Mouse (Mus musculus): ENCODE measurements around the gene Bhlhe41. TPM values are rescaled to one million over a fixed set of nuclear protein-coding genes. Genes with fewer than 3 reads are reported as not detected.

The Bhlhe41 gene
- polyA plus RNA-seq, 1 experiment from 2014 or later = 8.1 TPM

GRCm38 (mm10) chr6:145853356-145854079, 11.8 kb downstream of the Bhlhe41 start:
- H3K4me1 ChIP-seq (ENCODE audit: control insufficient read depth, insufficient read depth, low read depth, low read length) = peaks cover 14% of the 10 kb centered on the region
- H3K4me3 ChIP-seq (ENCODE audit: low read length) = no peak overlapping the region
- H3K9me3 ChIP-seq (ENCODE audit: control insufficient read depth, low read length) = no peaks in the 10 kb centered on the region
- H3K4me2 ChIP-seq (ENCODE audit: low read length) = no peak overlapping the region
- no peaks in the 10 kb centered on the region for H3K36me3 ChIP-seq (ENCODE audit: control insufficient read depth, insufficient read depth, low read length)
- no peak for ATAC-seq
- WGBS = 95% methylated on average over 10 of the region's 10 CpGs
- H3K27ac ChIP-seq (ENCODE audit: low read depth, low read length) = no peak overlapping the region
- no peaks in the 10 kb centered on the region; the same call in 1 of the 2 replicates for H3K27me3 ChIP-seq (replicated peaks; ENCODE audit: control insufficient read depth, insufficient read depth, low read length)
- no peak overlapping the region for H3K9ac ChIP-seq (ENCODE audit: low read depth, low read length)

- H3K9me3 ChIP-seq (ENCODE audit: control insufficient read depth, low read length) = no peaks in the 10 kb centered on the region
- no peaks in the 10 kb centered on the region for H3K27me3 ChIP-seq (replicated peaks; ENCODE audit: control insufficient read depth, insufficient read depth, low read length)
- ATAC-seq = no peak
- H3K4me3 ChIP-seq (ENCODE audit: low read length) = no peak overlapping the region
- H3K4me2 ChIP-seq (ENCODE audit: low read length) = no peak overlapping the region
- no peaks in the 10 kb centered on the region for H3K36me3 ChIP-seq (ENCODE audit: control insufficient read depth, insufficient read depth, low read length)
- H3K27ac ChIP-seq (ENCODE audit: low read depth, low read length) = no peak overlapping the region
- H3K4me1 ChIP-seq (ENCODE audit: control insufficient read depth, insufficient read depth, low read depth, low read length) = peaks cover 14% of the 10 kb centered on the region
- H3K9ac ChIP-seq (ENCODE audit: low read depth, low read length) = no peak overlapping the region
- WGBS = 95% methylated on average over 7 of the region's 7 CpGs
Observed at GRCm38 (mm10) chr6:145852708-145853107, 12.7 kb downstream of the Bhlhe41 start.

GRCm38 (mm10) chr6:145851956-145852355, 13.4 kb downstream of the Bhlhe41 start:
- Histone ChIP-seq H3K36me3 (ENCODE audit: control insufficient read depth, insufficient read depth, low read length) (no peaks in the 10 kb centered on the region), H3K27ac (ENCODE audit: low read depth, low read length) (no peak overlapping the region), H3K27me3 (replicated peaks; ENCODE audit: control insufficient read depth, insufficient read depth, low read length) (no peaks in the 10 kb centered on the region), H3K4me1 (ENCODE audit: control insufficient read depth, insufficient read depth, low read depth, low read length) (peaks cover 14% of the 10 kb centered on the region), H3K4me2 (ENCODE audit: low read length) (no peak overlapping the region), H3K4me3 (ENCODE audit: low read length) (no peak overlapping the region), H3K9me3 (ENCODE audit: control insufficient read depth, low read length) (no peaks in the 10 kb centered on the region), H3K9ac (ENCODE audit: low read depth, low read length) (no peak overlapping the region)
- no peak for ATAC-seq
- WGBS = 85% methylated on average over 11 of the region's 11 CpGs

- no peak overlapping the region for H3K4me3 ChIP-seq (ENCODE audit: low read length)
- no peaks in the 10 kb centered on the region for H3K36me3 ChIP-seq (ENCODE audit: control insufficient read depth, insufficient read depth, low read length)
- H3K4me2 ChIP-seq (ENCODE audit: low read length) = no peak overlapping the region
- no peaks in the 10 kb centered on the region for H3K27me3 ChIP-seq (replicated peaks; ENCODE audit: control insufficient read depth, insufficient read depth, low read length)
- 76% methylated on average over 2 of the region's 2 CpGs for WGBS
- ATAC-seq = no peak
- no peak overlapping the region for H3K9ac ChIP-seq (ENCODE audit: low read depth, low read length)
- no peak overlapping the region for H3K27ac ChIP-seq (ENCODE audit: low read depth, low read length)
- no peaks in the 10 kb centered on the region for H3K9me3 ChIP-seq (ENCODE audit: control insufficient read depth, low read length)
- H3K4me1 ChIP-seq (ENCODE audit: control insufficient read depth, insufficient read depth, low read depth, low read length) = peaks cover 8% of the 10 kb centered on the region
Observed at GRCm38 (mm10) chr6:145850789-145851188, 14.6 kb downstream of the Bhlhe41 start.

GRCm38 (mm10) chr6:145847661-145848060, 17.7 kb downstream of the Bhlhe41 start:
- 94% methylated on average over 8 of the region's 8 CpGs for WGBS
- no peaks in the 10 kb centered on the region for H3K4me1 ChIP-seq (ENCODE audit: control insufficient read depth, insufficient read depth, low read depth, low read length)
- H3K4me2 ChIP-seq (ENCODE audit: low read length) = no peak overlapping the region
- H3K4me3 ChIP-seq (ENCODE audit: low read length) = no peak overlapping the region
- no peaks in the 10 kb centered on the region for H3K36me3 ChIP-seq (ENCODE audit: control insufficient read depth, insufficient read depth, low read length)
- H3K27me3 ChIP-seq (replicated peaks; ENCODE audit: control insufficient read depth, insufficient read depth, low read length) = no peaks in the 10 kb centered on the region
- no peak for ATAC-seq
- H3K9ac ChIP-seq (ENCODE audit: low read depth, low read length) = no peak overlapping the region
- H3K27ac ChIP-seq (ENCODE audit: low read depth, low read length) = no peak overlapping the region
- H3K9me3 ChIP-seq (ENCODE audit: control insufficient read depth, low read length) = no peaks in the 10 kb centered on the region

- no peak for ATAC-seq
- 90% methylated on average over 6 of the region's 6 CpGs for WGBS
- H3K4me1 ChIP-seq (ENCODE audit: control insufficient read depth, insufficient read depth, low read depth, low read length) = no peaks in the 10 kb centered on the region
- H3K4me3 ChIP-seq (ENCODE audit: low read length) = no peak overlapping the region
- no peaks in the 10 kb centered on the region; the same call in 1 of the 2 replicates for H3K9me3 ChIP-seq (ENCODE audit: control insufficient read depth, low read length)
- H3K27ac ChIP-seq (ENCODE audit: low read depth, low read length) = no peak overlapping the region
- H3K4me2 ChIP-seq (ENCODE audit: low read length) = no peak overlapping the region
- H3K9ac ChIP-seq (ENCODE audit: low read depth, low read length) = no peak overlapping the region
- no peaks in the 10 kb centered on the region for H3K27me3 ChIP-seq (replicated peaks; ENCODE audit: control insufficient read depth, insufficient read depth, low read length)
- no peaks in the 10 kb centered on the region for H3K36me3 ChIP-seq (ENCODE audit: control insufficient read depth, insufficient read depth, low read length)
Observed at GRCm38 (mm10) chr6:145846948-145847347, 18.4 kb downstream of the Bhlhe41 start.

GRCm38 (mm10) chr6:145846076-145846475, 19.3 kb downstream of the Bhlhe41 start:
- Histone ChIP-seq H3K9me3 (ENCODE audit: control insufficient read depth, low read length) (no peaks in the 10 kb centered on the region; the same call in 1 of the 2 replicates), H3K4me3 (ENCODE audit: low read length) (no peak overlapping the region), H3K4me1 (ENCODE audit: control insufficient read depth, insufficient read depth, low read depth, low read length) (no peaks in the 10 kb centered on the region), H3K36me3 (ENCODE audit: control insufficient read depth, insufficient read depth, low read length) (no peaks in the 10 kb centered on the region), H3K4me2 (ENCODE audit: low read length) (no peak overlapping the region), H3K27me3 (replicated peaks; ENCODE audit: control insufficient read depth, insufficient read depth, low read length) (no peaks in the 10 kb centered on the region), H3K27ac (ENCODE audit: low read depth, low read length) (no peak overlapping the region), H3K9ac (ENCODE audit: low read depth, low read length) (no peak overlapping the region)
- ATAC-seq = no peak
- 88% methylated on average over 1 of the region's 1 CpGs for WGBS

GRCm38 (mm10) chr6:145845611-145846010, 19.7 kb downstream of the Bhlhe41 start:
- H3K27ac ChIP-seq (ENCODE audit: low read depth, low read length) = no peak overlapping the region
- no peak overlapping the region for H3K9ac ChIP-seq (ENCODE audit: low read depth, low read length)
- H3K27me3 ChIP-seq (replicated peaks; ENCODE audit: control insufficient read depth, insufficient read depth, low read length) = no peaks in the 10 kb centered on the region
- H3K4me2 ChIP-seq (ENCODE audit: low read length) = no peak overlapping the region
- no peaks in the 10 kb centered on the region; the same call in 1 of the 2 replicates for H3K9me3 ChIP-seq (ENCODE audit: control insufficient read depth, low read length)
- no peaks in the 10 kb centered on the region for H3K4me1 ChIP-seq (ENCODE audit: control insufficient read depth, insufficient read depth, low read depth, low read length)
- no peak overlapping the region for H3K4me3 ChIP-seq (ENCODE audit: low read length)
- H3K36me3 ChIP-seq (ENCODE audit: control insufficient read depth, insufficient read depth, low read length) = no peaks in the 10 kb centered on the region
- WGBS = 73% methylated on average over 5 of the region's 5 CpGs
- no peak for ATAC-seq

GRCm38 (mm10) chr6:145835359-145835758, 30.0 kb downstream of the Bhlhe41 start:
- H3K9ac ChIP-seq (ENCODE audit: low read depth, low read length) = no peak overlapping the region
- no peaks in the 10 kb centered on the region for H3K4me1 ChIP-seq (ENCODE audit: control insufficient read depth, insufficient read depth, low read depth, low read length)
- 62% methylated on average over 6 of the region's 6 CpGs for WGBS
- H3K4me3 ChIP-seq (ENCODE audit: low read length) = no peak overlapping the region
- H3K27ac ChIP-seq (ENCODE audit: low read depth, low read length) = no peak overlapping the region
- H3K36me3 ChIP-seq (ENCODE audit: control insufficient read depth, insufficient read depth, low read length) = no peaks in the 10 kb centered on the region
- no peak for ATAC-seq
- H3K4me2 ChIP-seq (ENCODE audit: low read length) = no peak overlapping the region
- no peaks in the 10 kb centered on the region for H3K9me3 ChIP-seq (ENCODE audit: control insufficient read depth, low read length)
- H3K27me3 ChIP-seq (replicated peaks; ENCODE audit: control insufficient read depth, insufficient read depth, low read length) = no peaks in the 10 kb centered on the region
